Mouse (Mus musculus): Measurements from ENCODE around the gene Iba57. TPM values are rescaled to one million over a fixed set of nuclear protein-coding genes. Genes with fewer than 3 reads are reported as not detected.
A peak's percentile ranks its signal among the peaks of the same experiment; 100 is the strongest.

Gene Iba57
- polyA plus RNA-seq, 1 experiment = 3.0 TPM

DNA sequence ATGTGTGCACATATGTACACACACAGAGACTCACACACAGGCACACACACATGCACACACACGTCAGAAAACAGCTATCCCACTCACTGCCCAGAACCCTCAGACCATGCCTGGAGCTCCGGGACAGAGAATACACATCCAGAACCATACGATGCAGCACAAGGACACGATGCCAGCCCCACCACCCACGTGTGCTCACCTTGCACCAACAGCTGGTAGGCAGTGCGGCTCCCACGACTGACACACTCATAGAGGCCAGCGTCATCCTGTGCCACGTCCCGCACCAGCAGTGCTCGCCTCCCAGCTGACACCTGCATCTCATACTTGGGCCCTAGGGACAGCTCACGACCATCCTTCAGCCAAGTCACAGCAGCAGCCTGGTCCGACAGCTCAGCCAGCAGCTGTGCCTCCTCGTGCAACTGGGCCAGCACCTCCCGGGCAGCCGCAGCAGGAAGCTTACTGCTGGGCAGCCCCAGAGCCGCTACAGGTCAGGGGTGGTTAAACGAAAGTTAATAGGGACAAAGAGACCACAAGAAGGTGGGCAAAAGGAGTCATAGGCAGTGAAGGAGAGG, 32.1 kb downstream of the Iba57 start:
- Histone ChIP-seq H3K9me3 (replicated peaks; ENCODE audit: control insufficient read depth, insufficient read depth, low read length, poor library complexity, severe bottlenecking) (no peaks in the 10 kb centered on the region), H3K36me3 (ENCODE audit: control insufficient read depth, insufficient read depth, low read length, poor library complexity, severe bottlenecking) (no peaks in the 10 kb centered on the region), H3K4me1 (ENCODE audit: control insufficient read depth, insufficient read depth, low read length) (no peaks in the 10 kb centered on the region), H3K27me3 (ENCODE audit: control insufficient read depth, insufficient read depth, low read length, poor library complexity, severe bottlenecking) (peaks cover 3% of the 10 kb centered on the region), H3K27ac (ENCODE audit: insufficient read depth, low read length) (no peak overlapping the region), H3K9ac (ENCODE audit: low read depth, poor library complexity, severe bottlenecking) (no peak overlapping the region), H3K4me3 (ENCODE audit: low read depth, low read length) (no peak overlapping the region)
- TF ChIP-seq EP300 (IDR thresholded peaks at IDR 0.05; ENCODE audit: insufficient read depth, low read depth, low read length) = no peak
- TF ChIP-seq CTCF (IDR thresholded peaks at IDR 0.05; ENCODE audit: low read depth, low read length) = no peak
- no peak for TF ChIP-seq POLR2A (IDR thresholded peaks at IDR 0.05; ENCODE audit: insufficient read depth, low read length)

DNA sequence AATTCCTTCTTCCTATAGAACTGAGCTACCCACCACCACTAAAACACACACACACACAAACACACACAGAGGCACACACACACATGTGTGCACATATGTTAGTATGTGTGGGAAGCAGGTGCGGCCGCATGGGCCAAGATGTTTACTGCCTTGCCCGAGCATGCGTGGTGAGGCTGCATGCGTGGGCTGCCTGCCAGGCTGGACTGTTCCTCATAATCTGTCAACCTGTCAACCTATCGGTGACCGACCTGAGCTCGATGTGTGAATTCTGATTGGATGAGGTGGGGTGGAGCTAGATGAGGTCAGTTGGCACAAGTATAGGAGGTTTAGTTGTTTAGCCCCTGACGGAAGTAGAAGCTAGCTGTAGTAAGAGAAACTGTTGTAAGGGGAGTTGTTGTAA, 32.8 kb downstream of the Iba57 start:
- Histone ChIP-seq H3K27me3 (ENCODE audit: control insufficient read depth, insufficient read depth, low read length, poor library complexity, severe bottlenecking) (peaks cover 3% of the 10 kb centered on the region; the same call in 1 of the 2 replicates), H3K4me3 (ENCODE audit: low read depth, low read length) (no peak overlapping the region), H3K9ac (ENCODE audit: low read depth, poor library complexity, severe bottlenecking) (no peak overlapping the region), H3K36me3 (ENCODE audit: control insufficient read depth, insufficient read depth, low read length, poor library complexity, severe bottlenecking) (no peaks in the 10 kb centered on the region), H3K4me1 (ENCODE audit: control insufficient read depth, insufficient read depth, low read length) (no peaks in the 10 kb centered on the region), H3K27ac (ENCODE audit: insufficient read depth, low read length) (no peak overlapping the region), H3K9me3 (replicated peaks; ENCODE audit: control insufficient read depth, insufficient read depth, low read length, poor library complexity, severe bottlenecking) (no peaks in the 10 kb centered on the region)
- TF ChIP-seq CTCF (IDR thresholded peaks at IDR 0.05; ENCODE audit: low read depth, low read length) (no peak), EP300 (IDR thresholded peaks at IDR 0.05; ENCODE audit: insufficient read depth, low read depth, low read length) (no peak), POLR2A (IDR thresholded peaks at IDR 0.05; ENCODE audit: insufficient read depth, low read length) (no peak)

DNA sequence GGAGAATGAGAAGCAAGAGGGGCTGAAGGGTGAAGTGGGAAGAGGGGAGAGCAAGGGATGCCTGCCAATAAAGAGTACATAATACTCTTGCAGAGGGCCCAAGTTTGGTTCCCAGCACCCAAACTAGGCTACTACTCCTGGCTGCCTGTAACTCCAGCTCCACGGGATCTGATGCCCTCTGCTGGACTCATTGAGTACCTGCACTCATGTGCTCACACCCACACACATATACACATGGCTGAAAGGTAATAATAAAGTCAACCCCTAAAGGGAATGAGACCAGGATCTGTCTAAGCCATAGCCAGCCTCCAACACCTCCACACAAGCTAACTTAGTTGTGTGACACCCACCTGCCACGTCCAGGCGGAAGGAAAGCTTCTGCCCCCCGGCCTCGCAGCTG, 57.6 kb downstream of the Iba57 start:
- TF ChIP-seq CTCF (IDR thresholded peaks at IDR 0.05; ENCODE audit: low read depth, low read length) = peak; percentile 16
- TF ChIP-seq EP300 (IDR thresholded peaks at IDR 0.05; ENCODE audit: insufficient read depth, low read depth, low read length) = no peak
- Histone ChIP-seq H3K4me3 (ENCODE audit: low read depth, low read length) (no peak overlapping the region), H3K4me1 (ENCODE audit: control insufficient read depth, insufficient read depth, low read length) (no peaks in the 10 kb centered on the region)

More for the DNA sequence above, 57.6 kb downstream of the Iba57 start:
- Histone ChIP-seq H3K9ac (ENCODE audit: low read depth, poor library complexity, severe bottlenecking) (no peak overlapping the region), H3K9me3 (replicated peaks; ENCODE audit: control insufficient read depth, insufficient read depth, low read length, poor library complexity, severe bottlenecking) (no peaks in the 10 kb centered on the region), H3K36me3 (ENCODE audit: control insufficient read depth, insufficient read depth, low read length, poor library complexity, severe bottlenecking) (no peaks in the 10 kb centered on the region), H3K27ac (ENCODE audit: insufficient read depth, low read length) (no peak overlapping the region), H3K27me3 (ENCODE audit: control insufficient read depth, insufficient read depth, low read length, poor library complexity, severe bottlenecking) (no peaks in the 10 kb centered on the region)

Other genes with a start within 250 kb of the Iba57 start
- not detected in 2 replicates for gene Btnl10, start 245.8 kb downstream of the Iba57 start, polyA plus RNA-seq (2011; ENCODE audit: insufficient read depth, insufficient read length, low read depth, missing spikeins)
- gene Rnf187, start 224.8 kb downstream of the Iba57 start, polyA plus RNA-seq (2011; ENCODE audit: insufficient read depth, insufficient read length, low read depth, missing spikeins) = 104 and 105 TPM in 2 replicates
- 7.7 and 8.0 TPM in 2 replicates for gene Hist3h2ba, start 214.8 kb downstream of the Iba57 start, polyA plus RNA-seq (2011; ENCODE audit: insufficient read depth, insufficient read length, low read depth, missing spikeins)
- 2.9 and 3.7 TPM in 2 replicates for gene Hist3h2a, start 209.1 kb downstream of the Iba57 start, polyA plus RNA-seq (2011; ENCODE audit: insufficient read depth, insufficient read length, low read depth, missing spikeins)
- gene Trim17, start 209.1 kb downstream of the Iba57 start, polyA plus RNA-seq (2011; ENCODE audit: insufficient read depth, insufficient read length, low read depth, missing spikeins) = not detected in 2 replicates
- gene Trim11, start 185.6 kb downstream of the Iba57 start, polyA plus RNA-seq (2011; ENCODE audit: insufficient read depth, insufficient read length, low read depth, missing spikeins) = 22.5 and 25.6 TPM in 2 replicates
- 0.35 and 1.3 TPM in 2 replicates for gene Obscn, start 27.3 kb downstream of the Iba57 start, polyA plus RNA-seq (2011; ENCODE audit: insufficient read depth, insufficient read length, low read depth, missing spikeins)
- gene Gjc2, start 19.5 kb upstream of the Iba57 start, polyA plus RNA-seq (2011; ENCODE audit: insufficient read depth, insufficient read length, low read depth, missing spikeins) = not detected in 2 replicates
- gene Guk1, start 28.5 kb upstream of the Iba57 start, polyA plus RNA-seq (2011; ENCODE audit: insufficient read depth, insufficient read length, low read depth, missing spikeins) = 54.0 and 54.9 TPM in 2 replicates
- gene Mrpl55, start 38.7 kb upstream of the Iba57 start, polyA plus RNA-seq (2011; ENCODE audit: insufficient read depth, insufficient read length, low read depth, missing spikeins) = 41.7 and 48.2 TPM in 2 replicates
- gene 2310033P09Rik, start 44.6 kb upstream of the Iba57 start, polyA plus RNA-seq (2011; ENCODE audit: insufficient read depth, insufficient read length, low read depth, missing spikeins) = 14.3 and 15.3 TPM in 2 replicates
- gene Arf1, start 64.5 kb upstream of the Iba57 start, polyA plus RNA-seq (2011; ENCODE audit: insufficient read depth, insufficient read length, low read depth, missing spikeins) = 375 and 376 TPM in 2 replicates
- gene Wnt3a, start 127.0 kb upstream of the Iba57 start, polyA plus RNA-seq (2011; ENCODE audit: insufficient read depth, insufficient read length, low read depth, missing spikeins) = 0.36 and 0.64 TPM in 2 replicates
- gene Wnt9a, start 143.2 kb upstream of the Iba57 start, polyA plus RNA-seq (2011; ENCODE audit: insufficient read depth, insufficient read length, low read depth, missing spikeins) = 6.5 and 6.8 TPM in 2 replicates
- 0.48 TPM in 1 of 2 replicates, not detected in the other for gene Prss38, start 211.9 kb upstream of the Iba57 start, polyA plus RNA-seq (2011; ENCODE audit: insufficient read depth, insufficient read length, low read depth, missing spikeins)